Mouse (Mus musculus) layer of hippocampus, adult 8-10 months (tissue): ENCODE results near the gene Tssc4. TPM values are rescaled to one million over a fixed set of nuclear protein-coding genes. Genes with fewer than 3 reads are reported as not detected.

Source experiments
- DNase-seq, 2 experiments: peaks; one replicate each; pipeline ENCODE4 v3.0.0; 2022; ENCODE audit warnings: low spot score in 2 of 2
- total RNA-seq, 4 experiments: library from RNA; stranded (reverse); gene quantifications; 2 replicates each; pipeline ENCODE4 v1.2.4; 2022

Gene Tssc4
- total RNA-seq, 4 experiments from 2014 or later = 34.2 to 46.9 (median 38.5) TPM

DNA sequence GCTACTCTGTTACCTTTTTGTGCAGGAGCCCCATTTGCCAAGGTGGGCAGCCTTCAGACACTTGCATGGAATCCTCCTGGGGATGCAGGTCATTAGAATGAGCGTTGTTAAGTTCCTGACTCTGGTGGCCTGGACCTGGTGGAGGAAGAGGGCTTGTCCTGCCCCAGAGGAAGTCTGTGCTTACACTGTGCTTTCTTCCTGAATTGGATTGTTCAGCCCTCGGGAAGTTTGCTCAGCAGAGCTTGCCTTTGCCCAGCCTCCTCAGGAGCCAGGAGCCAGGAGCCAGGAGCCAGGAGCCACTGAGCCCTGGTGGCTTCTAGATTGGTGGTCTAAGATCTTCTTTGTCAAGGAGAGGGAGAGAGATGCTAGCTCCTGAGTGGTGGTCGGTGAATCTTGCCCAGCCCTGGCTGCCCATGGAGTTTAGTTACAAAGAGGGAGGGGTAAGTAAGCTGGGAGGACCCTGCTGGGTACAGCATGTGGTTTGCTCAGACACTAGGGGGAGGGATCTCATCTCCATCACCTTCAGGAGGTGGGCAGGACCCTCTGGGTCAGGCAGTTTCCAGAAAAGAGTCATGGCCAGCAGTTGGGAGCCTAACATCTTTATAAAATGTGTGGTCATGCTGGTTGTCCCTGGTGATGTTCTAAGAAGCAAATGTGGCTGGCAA, 40.1 kb downstream of the Tssc4 start:
- DNase-seq = no peak

DNA sequence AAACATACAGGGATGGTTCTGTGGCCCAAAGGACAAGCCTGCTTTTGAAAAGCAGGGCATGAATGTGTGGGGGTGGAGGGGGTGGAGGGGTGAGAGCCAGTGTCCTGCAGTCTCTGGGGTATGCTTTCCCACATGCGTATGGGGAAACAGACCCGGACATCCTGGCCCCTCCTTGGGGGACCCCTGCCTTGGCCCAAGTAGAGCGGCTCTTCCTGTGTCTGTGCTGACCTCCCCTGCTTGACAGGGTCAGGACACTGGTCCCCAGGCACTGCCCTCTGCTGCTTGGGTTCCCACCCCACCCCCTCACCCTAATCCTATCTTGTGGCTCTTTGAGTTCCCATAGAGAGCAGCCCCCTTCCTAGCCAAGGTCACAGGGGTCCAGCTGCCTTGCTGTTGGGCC, 40.6 kb downstream of the Tssc4 start:
- DNase-seq = no peak

DNA sequence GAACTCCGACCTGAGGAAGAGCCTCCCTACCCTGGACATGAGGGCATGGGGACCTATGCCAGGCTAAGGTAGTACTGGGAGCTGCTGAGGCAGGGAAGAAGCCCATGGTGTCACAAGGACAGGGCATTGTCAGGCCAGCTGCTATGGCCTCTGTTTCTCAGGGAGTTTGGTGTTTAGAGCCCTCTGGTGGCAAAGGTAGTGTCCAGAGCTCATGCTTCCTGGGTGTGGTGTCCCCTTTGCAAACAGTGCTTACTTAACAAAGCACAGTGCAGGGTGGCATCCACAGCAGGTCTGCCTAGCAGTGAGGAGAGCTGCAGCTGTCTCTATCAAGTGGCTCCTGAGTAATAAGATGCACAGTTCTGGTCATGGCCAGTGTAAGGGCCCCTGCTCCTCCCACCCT, 41.8 kb downstream of the Tssc4 start:
- no peak for DNase-seq

DNA sequence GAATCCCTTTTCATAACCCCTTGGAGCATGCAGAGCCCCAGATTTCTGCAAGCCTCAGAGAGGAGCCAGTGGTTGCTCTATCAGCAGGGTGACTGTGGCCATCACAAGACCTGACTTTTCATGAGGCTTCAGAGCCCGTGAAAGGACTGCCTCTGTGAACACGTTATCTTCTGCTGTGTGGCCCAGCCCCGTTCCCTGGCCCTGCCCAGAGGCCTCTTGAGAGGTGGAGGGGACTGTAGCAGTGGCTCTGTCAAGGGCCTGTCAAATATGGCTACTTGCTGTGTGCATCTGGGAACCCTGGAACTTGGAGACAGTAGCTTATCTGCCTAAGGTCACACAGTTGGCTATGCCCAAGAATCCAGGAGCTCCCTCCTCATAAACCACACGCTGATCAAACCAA, 42.7 kb downstream of the Tssc4 start:
- no peak for DNase-seq

DNA sequence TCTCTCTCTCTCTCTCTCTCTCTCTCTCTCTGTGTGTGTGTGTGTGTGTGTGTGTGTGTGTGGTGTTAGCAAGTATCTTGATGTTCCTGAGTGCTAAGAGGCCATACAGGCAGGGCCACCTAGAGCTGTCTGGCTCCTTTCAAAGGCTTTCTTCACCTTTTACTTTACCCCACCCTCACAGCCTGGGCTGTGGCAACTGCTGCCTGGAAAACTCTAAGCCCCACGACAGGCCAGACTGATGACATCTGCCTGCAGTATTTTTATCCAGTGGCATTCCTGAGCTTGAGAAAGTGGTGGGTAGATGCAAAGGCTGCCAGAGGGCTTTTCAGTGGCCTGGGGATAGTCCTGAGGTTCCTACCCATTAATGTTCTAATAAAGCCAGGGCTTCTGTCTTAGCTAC, 43.3 kb downstream of the Tssc4 start:
- DNase-seq = no peak

DNA sequence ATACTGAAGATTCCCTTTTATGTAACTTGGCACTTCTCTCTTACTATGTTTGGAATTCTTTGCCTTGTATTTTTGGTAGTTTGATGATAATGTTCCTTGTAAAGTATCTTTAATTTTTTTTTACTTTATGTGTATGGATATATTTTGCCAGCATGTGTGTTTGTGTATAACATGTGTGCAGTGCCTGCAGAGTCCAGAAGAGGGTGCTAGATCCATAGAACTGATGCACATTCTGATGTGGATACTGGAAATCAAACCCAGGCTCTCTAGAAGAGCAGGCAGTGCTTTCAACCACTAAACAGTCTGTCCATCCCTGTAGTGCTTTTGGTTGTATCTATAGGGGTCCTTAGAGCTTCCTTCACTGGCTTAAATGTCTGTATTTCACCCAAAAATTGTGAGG, 45.7 kb downstream of the Tssc4 start:
- DNase-seq = no peak

DNA sequence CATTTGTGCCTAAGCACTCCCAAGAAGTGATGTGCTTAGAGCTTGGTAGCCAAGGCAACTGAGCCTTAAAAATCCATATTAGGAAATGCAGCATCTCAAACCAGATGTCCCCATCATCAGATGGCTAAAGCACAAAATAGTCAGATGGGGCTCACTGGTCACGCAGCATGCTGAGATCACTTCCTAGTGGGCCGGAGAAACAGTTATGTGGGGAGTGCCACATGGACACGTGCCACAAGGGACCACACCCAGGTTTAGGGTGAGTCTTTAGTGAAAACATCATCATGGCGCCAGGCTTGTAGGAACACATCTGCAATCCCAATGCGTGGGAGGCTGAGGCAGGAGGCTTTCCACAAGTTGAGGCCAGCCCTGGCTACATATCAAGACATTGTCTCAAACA, 47.5 kb downstream of the Tssc4 start:
- no peak for DNase-seq

DNA sequence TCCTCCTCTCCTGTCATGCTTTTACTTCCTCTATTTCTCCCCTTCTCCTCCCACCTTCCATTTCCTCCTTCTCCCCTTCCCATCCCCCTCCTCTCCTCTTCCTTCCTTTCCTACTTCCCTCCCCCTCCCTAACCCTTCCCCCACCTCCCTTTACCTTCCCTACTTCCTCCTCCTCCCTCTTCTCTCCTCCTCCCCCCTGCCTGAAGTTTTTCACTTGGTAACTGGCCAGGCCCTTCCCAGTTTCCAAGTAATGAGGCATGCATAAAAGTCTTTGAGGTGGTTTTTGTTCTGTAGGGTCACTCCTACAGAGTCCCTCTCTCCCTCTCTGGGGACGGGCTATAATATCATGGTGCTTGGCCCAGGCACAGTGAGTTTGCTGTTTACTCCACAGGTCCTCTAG, 50.4 kb downstream of the Tssc4 start:
- no peak for DNase-seq

DNA sequence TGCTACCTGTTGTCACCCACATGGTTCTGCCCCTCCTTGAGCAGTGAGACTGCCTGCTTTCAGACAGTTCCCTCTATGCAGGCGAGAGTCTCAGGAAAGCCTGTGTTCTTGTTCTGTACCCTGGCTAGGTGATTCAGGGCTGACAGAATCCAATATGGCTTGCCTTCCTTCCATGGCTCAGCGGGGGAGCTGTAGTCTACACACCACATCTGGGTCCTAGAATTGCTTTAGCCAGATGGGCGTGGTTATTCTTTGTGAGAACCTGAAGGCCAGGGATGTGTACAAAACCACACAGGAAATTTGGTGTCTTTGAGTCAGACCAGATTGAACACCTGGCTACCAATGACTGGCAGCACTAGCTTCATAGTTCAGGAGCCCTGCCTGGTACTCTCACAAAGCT, 50.8 kb downstream of the Tssc4 start:
- DNase-seq = no peak

Other genes with a start within 250 kb of the Tssc4 start
- gene Th, start 138.1 kb upstream of the Tssc4 start, total RNA-seq = under 1 TPM; 0.39 to 0.89 (median 0.53) TPM
- under 1 TPM; 0.27 to 0.85 (median 0.36) TPM for gene Ascl2, start 100.0 kb upstream of the Tssc4 start, total RNA-seq
- gene Tspan32, start 64.2 kb upstream of the Tssc4 start, total RNA-seq = under 1 TPM in 2 of 4 experiments, not detected in 2; 0.70 to 0.75 TPM
- 100 to 1,000 TPM; 413 to 631 (median 486) TPM for gene Cd81, start 16.5 kb upstream of the Tssc4 start, total RNA-seq
- under 1 TPM in 1 of 4 experiments, not detected in 3; 0.16 TPM for gene Trpm5, start 25.4 kb downstream of the Tssc4 start, total RNA-seq
- 1 to 10 TPM in 1 of 4 experiments, under 1 TPM in 3; 0.61 to 1.2 (median 0.83) TPM for gene Kcnq1, start 37.1 kb downstream of the Tssc4 start, total RNA-seq